Mouse (Mus musculus) mature B cell (primary cell): ENCODE measurements around the gene Mab21l1.

Experiments used
- in situ Hi-C: fragments of 300-500 bp; cut with MboI; formaldehyde crosslinking; loops from 2 replicates; pipeline ENCODE4 v1.14.3; 2019

The Mab21l1 gene

GRCm38 (mm10) chr3:55778764-55779730, 3.3 kb upstream of the Mab21l1 start:
- in situ Hi-C loops = no loop called here

- in situ Hi-C loops = no loop called here
Measured at GRCm38 (mm10) chr3:55780120-55781070, 1.9 kb upstream of the Mab21l1 start.

GRCm38 (mm10) chr3:55781429-55782055, 768 bp upstream of the Mab21l1 start:
- in situ Hi-C loops = no loop called here

GRCm38 (mm10) chr3:55782771-55783170, 461 bp downstream of the Mab21l1 start:
- in situ Hi-C loops = no loop called here

- in situ Hi-C loops = no loop called here
Measured at GRCm38 (mm10) chr3:55783171-55784081, 1.1 kb downstream of the Mab21l1 start.

GRCm38 (mm10) chr3:55784101-55784500, 1.8 kb downstream of the Mab21l1 start:
- in situ Hi-C loops = no loop called here

- in situ Hi-C loops = no loop called here
Measured at GRCm38 (mm10) chr3:55785266-55785980, 3.1 kb downstream of the Mab21l1 start.

- in situ Hi-C loops = no loop called here
Measured at GRCm38 (mm10) chr3:55785981-55786725, 3.8 kb downstream of the Mab21l1 start.

- in situ Hi-C loops = no loop called here
Measured at GRCm38 (mm10) chr3:55786835-55787486, 4.7 kb downstream of the Mab21l1 start.

- in situ Hi-C loops = no loop called here
Measured at GRCm38 (mm10) chr3:55787487-55788213, 5.3 kb downstream of the Mab21l1 start.

GRCm38 (mm10) chr3:55788214-55788586, 5.9 kb downstream of the Mab21l1 start:
- in situ Hi-C loops = no loop called here

GRCm38 (mm10) chr3:55788621-55789201, 6.4 kb downstream of the Mab21l1 start:
- in situ Hi-C loops = no loop called here

- in situ Hi-C loops = no loop called here
Measured at GRCm38 (mm10) chr3:55789856-55790255, 7.5 kb downstream of the Mab21l1 start.

- in situ Hi-C loops = no loop called here
Measured at GRCm38 (mm10) chr3:55790609-55791008, 8.3 kb downstream of the Mab21l1 start.

- in situ Hi-C loops = no loop called here
Measured at GRCm38 (mm10) chr3:55792251-55792650, 9.9 kb downstream of the Mab21l1 start.

GRCm38 (mm10) chr3:55793842-55794575, 11.7 kb downstream of the Mab21l1 start:
- in situ Hi-C loops = no loop called here

GRCm38 (mm10) chr3:55794768-55795167, 12.5 kb downstream of the Mab21l1 start:
- in situ Hi-C loops = no loop called here
